30 mouse cellular contexts compared by ENCODE assay signal in genomic region chr16:4457927-4458326, GRCm38 (mm10).
"Had no signal": no experiment of that assay in that cellular context is flagged by ENCODE, and none has a peak within 500 bp of the region (broad histone marks: within the 10 kb centered on the region; RNA-seq: fewer than 3 reads in every experiment).

No protein-coding gene starts in this region.

- H3K27ac ChIP-seq: limb, embryonic 10.5 days; limb, embryonic 12.5 days; limb, embryonic 13.5 days; limb, embryonic 15.5 days; liver, embryonic 12.5 days; liver, embryonic 13.5 days; liver, embryonic 14.5 days; liver, embryonic 15.5 days; lung, embryonic 15.5 days; macrophage; midbrain, embryonic 10.5 days; midbrain, embryonic 12.5 days; midbrain, embryonic 13.5 days; midbrain, embryonic 15.5 days; neural tube, embryonic 12.5 days; neural tube, embryonic 13.5 days had no signal

- H3K4me3 ChIP-seq: limb, embryonic 10.5 days; limb, embryonic 12.5 days; limb, embryonic 13.5 days; limb, embryonic 15.5 days; liver, embryonic 12.5 days; liver, embryonic 13.5 days; liver, embryonic 15.5 days; lung, embryonic 15.5 days; megakaryocyte, embryonic 14.5 days; midbrain, embryonic 10.5 days; midbrain, embryonic 12.5 days; midbrain, embryonic 13.5 days; midbrain, embryonic 15.5 days; myocyte; neural tube, embryonic 12.5 days; neural tube, embryonic 13.5 days had no signal

- ATAC-seq: liver, embryonic 12.5 days; liver, postnatal 0 days; lung, postnatal 0 days; midbrain, embryonic 13.5 days; midbrain, embryonic 15.5 days; midbrain, embryonic 16.5 days had no signal

- DNase-seq: left cerebral cortex, postnatal 4 days; liver; liver, embryonic 13.5 days; liver, postnatal 0 days; lung, adult 18-20 months; lung, adult 2 months; lung, embryonic 14.5 days; lung, postnatal 10 days; lung, postnatal 14 days; lung, postnatal 36 days; midbrain, embryonic 14.5 days had no signal
